In the genomic region with DNA sequence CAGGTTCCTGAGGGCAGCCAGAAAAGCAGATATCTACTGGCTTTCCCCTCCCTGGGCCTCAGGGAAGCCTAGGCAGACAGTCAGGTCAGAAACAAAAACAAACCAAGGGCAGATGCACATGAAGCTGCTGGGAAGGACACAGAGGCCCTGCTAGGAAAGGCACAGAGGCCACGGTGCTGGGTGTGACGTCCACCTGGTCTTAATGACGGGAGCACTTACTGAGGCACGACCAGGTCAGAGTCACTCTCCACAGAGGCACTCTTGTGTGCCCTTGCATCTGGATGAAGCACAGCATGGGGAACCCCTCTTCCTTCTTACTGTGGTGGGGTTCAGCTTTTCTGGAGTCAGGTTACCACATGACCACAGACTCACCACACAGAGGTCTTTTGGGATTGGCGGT, we compare ENCODE assay signal across 14 mouse cellular contexts.
DNase-seq lines count a peak whose midpoint lies in the region; ATAC-seq and TF ChIP-seq lines count a peak whose summit lies in the region.
"Had no signal": no experiment of that assay in that cellular context is flagged by ENCODE, and none has a peak within 500 bp of the region (broad histone marks: within the 10 kb centered on the region; RNA-seq: fewer than 3 reads in every experiment).

No protein-coding gene starts in this region.

- TF ChIP-seq POLR2A in liver, adult 2 months (IDR thresholded peaks at IDR 0.05; ENCODE audit: extremely low read depth, insufficient read depth, low read length), result no peak

- no peaks in the 10 kb centered on the region for H3K79me2 ChIP-seq in liver, adult 2 months (ENCODE audit: control insufficient read depth, insufficient read depth, low read length)

- H3K9ac ChIP-seq in liver, adult 2 months (ENCODE audit: low read depth, low read length), result no peak overlapping the region
- H3K9ac ChIP-seq in limb, embryonic 12.5 days (replicated peaks), result no peak overlapping the region
- H3K9ac ChIP-seq: midbrain, embryonic 13.5 days had no signal

- H3K27ac ChIP-seq in liver, adult 2 months (replicated peaks; ENCODE audit: insufficient read depth, low read depth, low read length), result peak overlapping the region; percentile 61
- peak overlapping the region; percentile 86 for H3K27ac ChIP-seq in limb, embryonic 12.5 days
- H3K27ac ChIP-seq: left cerebral cortex, adult 2 months; midbrain, embryonic 13.5 days had no signal

- no peaks in the 10 kb centered on the region for H3K27me3 ChIP-seq in liver, adult 2 months (ENCODE audit: control insufficient read depth, insufficient read depth, low read length)
- H3K27me3 ChIP-seq in limb, embryonic 12.5 days, result no peaks in the 10 kb centered on the region
- H3K27me3 ChIP-seq: midbrain, embryonic 13.5 days; Patski had no signal

- no peak overlapping the region; the same call in 1 of the 2 replicates for H3K4me2 ChIP-seq in limb, embryonic 12.5 days
- H3K4me2 ChIP-seq: midbrain, embryonic 13.5 days had no signal

- no peaks in the 10 kb centered on the region for H3K36me3 ChIP-seq in liver, adult 2 months (ENCODE audit: control insufficient read depth, insufficient read depth, low read length)
- H3K36me3 ChIP-seq in limb, embryonic 12.5 days, result no peaks in the 10 kb centered on the region
- H3K36me3 ChIP-seq: midbrain, embryonic 13.5 days had no signal

- no peak overlapping the region for H3K4me3 ChIP-seq in liver, adult 2 months (ENCODE audit: insufficient read depth, low read depth, low read length)
- no peak overlapping the region for H3K4me3 ChIP-seq in limb, embryonic 12.5 days (replicated peaks)
- H3K4me3 ChIP-seq: left cerebral cortex, adult 2 months; midbrain, embryonic 13.5 days had no signal

- H3K9me3 ChIP-seq in limb, embryonic 12.5 days, result no peaks in the 10 kb centered on the region
- H3K9me3 ChIP-seq: midbrain, embryonic 13.5 days had no signal

- ATAC-seq in limb, embryonic 12.5 days (ENCODE audit: insufficient number of reproducible peaks, insufficient read depth, low FRiP score, low TSS enrichment, low read depth), result peak; percentile 34; the same call in 1 of the 2 replicates
- ATAC-seq: midbrain, embryonic 13.5 days; Patski had no signal

- 76% methylated on average over 5 of the region's 5 CpGs for WGBS in liver, adult 2 months
- 35% methylated on average over 5 of the region's 5 CpGs for WGBS in limb, embryonic 12.5 days

- no peak for TF ChIP-seq CTCF in liver, adult 2 months (IDR thresholded peaks at IDR 0.05; ENCODE audit: low read depth, low read length)

- peaks cover 19% of the 10 kb centered on the region for H3K4me1 ChIP-seq in liver, adult 2 months (ENCODE audit: control insufficient read depth, insufficient read depth, low read length)
- H3K4me1 ChIP-seq in limb, embryonic 12.5 days (replicated peaks), result peaks cover 36% of the 10 kb centered on the region

- DNase-seq in embryo, embryonic 10 days (ENCODE audit: low spot score), result peak; percentile 34
- DNase-seq in embryo, embryonic 11 days, result no peak
- DNase-seq in liver, adult 2 months (ENCODE audit: extremely low read depth, low read depth, low spot score), result peak; percentile 37
- no peak for DNase-seq in liver
- DNase-seq in cerebellum, postnatal 4 days (ENCODE audit: low spot score in 2 of 2), result no peak
- no peak for DNase-seq in cerebellum, postnatal 14 days
- DNase-seq in left cerebral cortex, adult 18-20 months (ENCODE audit: low spot score in 2 of 2), result no peak
- DNase-seq: cerebellum, adult 11-12 months; heart, postnatal 4 days; lung, postnatal 4 days had no signal

Comparison
In these comparisons a context has a peak if more than half of its experiments do, and no peak if none do; other contexts are left out.
1. DNase-seq: peak in embryo, embryonic 10 days (single experiment) and liver, adult 2 months (single experiment); none in embryo, embryonic 11 days (single experiment), liver (single experiment), cerebellum, postnatal 4 days (0 of 2), cerebellum, postnatal 14 days (0 of 2) and left cerebral cortex, adult 18-20 months (0 of 2).